Mouse (Mus musculus): ENCODE data around the gene Rbfox2.

Rbfox2 gene

DNA sequence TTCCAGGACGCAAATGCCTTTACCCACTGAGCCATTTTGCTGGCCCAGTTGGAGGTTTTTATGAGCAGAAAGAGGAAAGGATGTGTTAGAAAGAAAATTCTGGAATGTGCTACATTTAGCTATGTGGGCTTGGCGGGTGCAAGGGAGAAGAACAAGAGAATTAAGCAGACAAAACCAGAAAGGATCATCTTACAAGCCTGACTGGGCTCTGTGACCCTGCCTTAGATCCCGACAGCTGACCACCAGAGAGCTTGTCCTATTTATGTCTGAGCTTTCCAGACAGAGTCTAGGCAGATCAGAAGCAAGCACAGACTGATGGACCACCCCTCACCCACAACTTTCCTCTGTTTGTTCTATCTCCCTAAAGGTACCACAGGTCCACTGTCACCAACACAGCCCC is 275.5 kb downstream of the Rbfox2 start:
- no peak for DNase-seq (ENCODE audit: low spot score in 2 of 2)

DNA sequence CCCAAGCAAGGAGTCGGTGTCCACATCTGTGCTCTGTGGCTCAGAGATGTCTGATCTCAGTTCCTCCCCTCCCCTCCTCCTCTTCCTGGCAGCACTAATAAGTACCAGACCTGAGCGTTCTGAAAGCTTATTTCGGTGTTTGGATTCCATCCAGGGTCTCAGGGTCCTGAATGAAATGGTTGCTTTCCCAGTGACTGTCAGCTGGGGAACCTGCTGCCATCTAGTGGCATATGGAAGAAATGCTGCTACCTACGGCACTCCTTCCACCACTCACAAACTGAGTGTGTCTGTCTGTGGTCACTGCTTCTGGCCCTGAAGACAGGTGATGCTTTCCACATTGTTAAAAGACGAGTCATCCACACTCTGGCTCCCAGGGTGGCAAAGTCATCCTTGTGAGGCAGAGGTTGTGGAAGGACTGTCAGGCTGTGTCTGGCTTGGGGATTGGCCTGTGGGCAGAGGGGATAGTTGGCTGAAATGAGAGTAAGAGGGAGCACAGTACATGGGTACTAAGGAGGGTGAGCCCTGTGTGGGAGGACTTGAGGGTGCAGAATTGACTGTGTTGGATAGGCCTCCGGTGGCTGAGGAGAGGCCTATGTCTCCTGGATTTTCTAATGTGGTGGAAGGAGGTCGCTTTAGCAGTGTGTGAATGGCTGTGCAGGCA is 277.3 kb downstream of the Rbfox2 start:
- peak in 1 of 2 experiments; percentile 5 for DNase-seq (ENCODE audit: low spot score in 2 of 2)
